Mouse (Mus musculus): ENCODE measurements around the gene Carnmt1.

GRCm38 (mm10) chr19:18671056-18671741 is 635 bp downstream of the Carnmt1 start:
- no peak for TF ChIP-seq CEBPB (IDR thresholded peaks at IDR 0.05; ENCODE audit: low read depth)
- no peak for TF ChIP-seq CTCF (IDR thresholded peaks at IDR 0.05; ENCODE audit: control insufficient read depth, insufficient read depth, insufficient read length)
- TF ChIP-seq MYOD1 (IDR thresholded peaks at IDR 0.05; ENCODE audit: control insufficient read depth, insufficient read length, low read depth) = no peak
